Mouse (Mus musculus) bone marrow, adult 2 months (tissue): ENCODE measurements around the gene Ugcg. TPM values are rescaled to one million over a fixed set of nuclear protein-coding genes. Genes with fewer than 3 reads are reported as not detected.

Experiments
- H3K27ac ChIP-seq: fragments of 200-500 bp; 2 replicates; pipeline ENCODE4 v1.5.1; 2012; ENCODE audit warnings: low read depth, mild to moderate bottlenecking, control low read depth, inconsistent platforms, low read length; ENCODE audit not compliant: control insufficient read depth, poor library complexity, insufficient read depth
- H3K4me1 ChIP-seq: fragments of 200-500 bp; 2 replicates; pipeline ENCODE4 v1.6.1; 2011; ENCODE audit warnings: low read length; ENCODE audit not compliant: control insufficient read depth, insufficient read depth
- H3K4me3 ChIP-seq: fragments of 200-500 bp; replicated peaks from 2 replicates; pipeline ENCODE3; 2011; ENCODE audit warnings: mild to moderate bottlenecking, low read depth, low read length, control low read depth; ENCODE audit not compliant: control insufficient read depth
- CTCF ChIP-seq: fragments of 200-500 bp; IDR thresholded peaks from 2 replicates; pipeline ENCODE4 v1.5.1; 2011; ENCODE audit warnings: low read length, control low read depth; ENCODE audit not compliant: control insufficient read depth, insufficient read depth
- POLR2A ChIP-seq: fragments of 200-500 bp; IDR thresholded peaks from 2 replicates; pipeline ENCODE4 v1.6.1; 2011; ENCODE audit warnings: low read depth, mild to moderate bottlenecking, control low read depth, low read length, borderline replicate concordance; ENCODE audit not compliant: control insufficient read depth
- WGBS: fragments of 180-500 bp; shearing (Covaris S2); methylation state at CpG from one replicate; pipeline ENCODE4 v1.1.7; 2018; 5-methylcytosine and 5-hydroxymethylcytosine counted together
- polyA plus RNA-seq: library from polyadenylated mRNA; stranded (reverse); fragments of >200 nt; gene quantifications from 2 replicates; pipeline ENCODE4 v1.2.4, GENCODE M21; 2011; ENCODE audit warnings: low replicate concordance; ENCODE audit not compliant: missing spikeins, insufficient read depth, insufficient read length

Gene Ugcg
- polyA plus RNA-seq, 1 experiment, result 18.7 TPM

DNA sequence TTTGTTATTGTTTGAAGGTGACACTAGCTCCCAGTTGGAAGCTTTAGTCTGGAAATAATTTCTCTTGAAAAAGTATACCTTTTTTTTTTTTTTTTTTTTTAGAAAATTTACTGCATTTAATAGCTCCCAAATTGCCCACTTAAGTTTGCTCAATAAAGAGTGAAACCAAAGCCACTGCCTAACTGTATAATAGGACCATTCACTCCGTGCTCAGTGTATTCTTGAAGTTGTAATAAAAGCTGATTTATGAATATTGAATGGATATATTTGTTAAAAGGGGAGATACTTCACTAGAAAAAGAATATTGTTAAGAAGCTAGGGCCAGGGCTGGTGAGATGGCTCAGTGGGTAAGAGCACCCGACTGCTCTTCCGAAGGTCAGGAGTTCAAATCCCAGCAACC, 8.4 kb downstream of the Ugcg start:
- TF ChIP-seq CTCF (no peak), POLR2A (no peak)
- WGBS, result 78% methylated on average over 3 of the region's 3 CpGs
- Histone ChIP-seq H3K27ac (0 out of 2 replicates have a peak overlapping the region, but pooled peaks have one; percentile 50), H3K4me3 (no peak overlapping the region), H3K4me1 (peaks cover 8% of the 10 kb centered on the region)

- WGBS, result 25% methylated on average over 8 of the region's 8 CpGs
- TF ChIP-seq POLR2A, result no peak
- TF ChIP-seq CTCF, result no peak
- peaks cover 5% of the 10 kb centered on the region for H3K4me1 ChIP-seq
Measured at GRCm38 (mm10) chr4:59199341-59199740, 10.3 kb downstream of the Ugcg start.

GRCm38 (mm10) chr4:59199805-59200204, 10.7 kb downstream of the Ugcg start:
- H3K27ac ChIP-seq, result no peak overlapping the region
- no peak for TF ChIP-seq POLR2A
- no peak for TF ChIP-seq CTCF
- peaks cover 4% of the 10 kb centered on the region for H3K4me1 ChIP-seq
- no peak overlapping the region for H3K4me3 ChIP-seq
- 75% methylated on average over 8 of the region's 8 CpGs for WGBS

More at GRCm38 (mm10) chr4:59199341-59199740, 10.3 kb downstream of the Ugcg start:
- H3K4me3 ChIP-seq, result no peak overlapping the region
- H3K27ac ChIP-seq, result no peak overlapping the region

GRCm38 (mm10) chr4:59200636-59201035, 11.6 kb downstream of the Ugcg start:
- no peak overlapping the region for H3K27ac ChIP-seq
- H3K4me3 ChIP-seq, result no peak overlapping the region
- TF ChIP-seq CTCF (no peak), POLR2A (no peak)
- 55% methylated on average over 3 of the region's 3 CpGs for WGBS
- peaks cover 2% of the 10 kb centered on the region; the same call in 1 of the 2 replicates for H3K4me1 ChIP-seq

GRCm38 (mm10) chr4:59204616-59205015, 15.6 kb downstream of the Ugcg start:
- 70% methylated on average over 4 of the region's 4 CpGs for WGBS
- Histone ChIP-seq H3K27ac (no peak overlapping the region), H3K4me3 (no peak overlapping the region), H3K4me1 (no peaks in the 10 kb centered on the region; the same call in 1 of the 2 replicates)
- TF ChIP-seq CTCF (no peak), POLR2A (no peak)

DNA sequence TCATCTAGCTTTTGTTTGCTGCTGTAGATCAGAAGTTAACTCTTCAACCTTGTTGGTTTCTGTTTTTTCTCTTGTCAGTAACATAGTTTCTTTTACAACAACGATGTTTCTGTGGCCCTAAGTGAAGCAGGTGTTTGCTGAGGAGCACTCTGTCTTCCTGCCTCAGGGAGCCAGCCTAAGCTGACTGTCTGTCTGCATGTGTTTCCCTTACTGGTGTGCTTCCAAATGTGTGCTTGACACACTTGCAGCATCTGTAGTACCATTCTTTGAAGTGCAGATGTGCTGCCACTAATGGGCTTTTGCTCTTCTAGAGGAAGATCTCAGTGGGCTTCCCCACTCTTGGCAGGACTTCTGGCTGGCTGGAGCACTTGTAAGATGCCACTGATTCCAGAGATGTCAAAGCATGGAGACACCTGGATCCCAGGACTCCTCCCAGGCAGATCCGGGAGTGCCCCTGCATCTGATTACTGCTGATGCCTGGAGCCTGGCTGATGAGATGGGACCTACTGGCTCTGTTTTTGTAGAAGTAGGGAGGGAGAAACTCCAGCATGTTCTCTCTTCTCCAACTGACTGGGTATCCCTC, 16.8 kb downstream of the Ugcg start:
- Histone ChIP-seq H3K4me3 (no peak overlapping the region), H3K27ac (no peak overlapping the region), H3K4me1 (no peaks in the 10 kb centered on the region; the same call in 1 of the 2 replicates)
- WGBS, result 43% methylated on average over 2 of the region's 2 CpGs
- TF ChIP-seq CTCF (no peak), POLR2A (no peak)

DNA sequence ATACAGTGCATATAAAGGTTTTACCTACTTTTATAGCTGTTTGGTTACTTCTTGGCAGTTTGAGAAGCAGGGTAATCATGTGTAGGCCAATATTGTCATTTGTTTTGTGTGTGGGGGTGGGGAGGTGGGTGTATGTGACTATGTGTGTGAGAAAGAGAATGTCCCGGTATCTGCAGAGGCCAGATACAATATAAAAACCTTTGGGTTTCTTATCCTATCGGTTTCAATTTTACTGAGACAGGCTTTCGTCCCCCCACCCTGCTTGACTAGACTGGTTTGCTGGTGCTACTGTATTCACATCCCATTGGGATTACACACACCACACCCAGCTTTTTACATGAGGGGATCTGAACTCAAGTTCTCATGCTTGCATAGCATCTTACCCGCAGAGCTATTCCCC, 17.5 kb downstream of the Ugcg start:
- 54% methylated on average over 4 of the region's 4 CpGs for WGBS
- Histone ChIP-seq H3K27ac (no peak overlapping the region), H3K4me1 (no peaks in the 10 kb centered on the region; the same call in 1 of the 2 replicates)

GRCm38 (mm10) chr4:59208607-59209006, 19.6 kb downstream of the Ugcg start:
- TF ChIP-seq POLR2A (no peak), CTCF (no peak)
- no peak overlapping the region for H3K4me3 ChIP-seq
- WGBS, result 93% methylated on average over 4 of the region's 4 CpGs
- H3K27ac ChIP-seq, result no peak overlapping the region
- H3K4me1 ChIP-seq, result no peaks in the 10 kb centered on the region; the same call in 1 of the 2 replicates

More for the DNA sequence above, 17.5 kb downstream of the Ugcg start:
- H3K4me3 ChIP-seq, result no peak overlapping the region
- TF ChIP-seq POLR2A (no peak), CTCF (no peak)

GRCm38 (mm10) chr4:59211181-59211580, 22.1 kb downstream of the Ugcg start:
- H3K4me3 ChIP-seq, result no peak overlapping the region
- TF ChIP-seq CTCF (no peak), POLR2A (no peak)
- no peaks in the 10 kb centered on the region; the same call in 1 of the 2 replicates for H3K4me1 ChIP-seq
- WGBS, result 85% methylated on average over 9 of the region's 9 CpGs
- no peak overlapping the region for H3K27ac ChIP-seq
